Mouse (Mus musculus) midbrain, embryonic 11.5 days (tissue): ENCODE results near the gene Polr1d. TPM values are rescaled to one million over a fixed set of nuclear protein-coding genes. Genes with fewer than 3 reads are reported as not detected.

Source experiments
- ATAC-seq: fragments of 200-750 bp; cut with Nextera tagmentation; 2 replicates; pipeline ENCODE4 v1.8.0; 2017; ENCODE audit warnings: moderate TSS enrichment, moderate library complexity; ENCODE audit not compliant: low FRiP score
- DNase-seq: peaks from one replicate; pipeline ENCODE4 v3.0.0; 2015; ENCODE audit warnings: low spot score; ENCODE audit errors: missing footprints
- H3K27ac ChIP-seq: fragments of 300-500 bp; sonication (generic); 2 replicates; pipeline ENCODE4 v1.5.1; 2014; ENCODE audit warnings: low read depth, low read length
- H3K27me3 ChIP-seq: fragments of 300-500 bp; sonication (generic); 2 replicates; pipeline ENCODE4 v1.6.1; 2014; ENCODE audit warnings: mild to moderate bottlenecking, low read length, moderate library complexity, mixed read lengths; ENCODE audit not compliant: control insufficient read depth, insufficient read depth
- H3K36me3 ChIP-seq: fragments of 300-500 bp; sonication (generic); 2 replicates; pipeline ENCODE4 v1.6.1; 2014; ENCODE audit warnings: mild to moderate bottlenecking, low read length, moderate library complexity, mixed read lengths; ENCODE audit not compliant: control insufficient read depth, insufficient read depth
- H3K4me1 ChIP-seq: fragments of 300-500 bp; sonication (generic); 2 replicates; pipeline ENCODE4 v1.6.1; 2014; ENCODE audit warnings: low read length; ENCODE audit not compliant: control insufficient read depth, insufficient read depth
- H3K4me2 ChIP-seq: fragments of 300-500 bp; sonication (generic); 2 replicates; pipeline ENCODE4 v1.6.1; 2014; ENCODE audit warnings: mild to moderate bottlenecking, moderate library complexity
- H3K4me3 ChIP-seq: fragments of 300-500 bp; sonication (generic); 2 replicates; pipeline ENCODE4 v1.5.1; 2014; ENCODE audit warnings: low read depth, low read length
- H3K9ac ChIP-seq: fragments of 300-500 bp; sonication (generic); 2 replicates; pipeline ENCODE4 v1.6.1; 2014; ENCODE audit warnings: low read length
- H3K9me3 ChIP-seq: fragments of 300-500 bp; sonication (generic); 2 replicates; pipeline ENCODE4 v1.6.1; 2016; ENCODE audit warnings: low read length; ENCODE audit not compliant: control insufficient read depth
- WGBS: fragments of 180-500 bp; shearing (Covaris S2); extraction: QIAGEN DNeasy Blood & Tissue Kit; methylation state at CpG from one replicate; pipeline ENCODE4 v1.1.7; 2014; 5-methylcytosine and 5-hydroxymethylcytosine counted together
- polyA plus RNA-seq: library from polyadenylated mRNA; unstranded; fragments of >200 nt; fragmentation: Nextera tagmentation; extraction: Ambion mirVana; gene quantifications from 2 replicates; pipeline ENCODE4 v1.2.1, GENCODE M21; 2014

Polr1d gene
- polyA plus RNA-seq, 1 experiment from 2014 or later = 120 TPM

DNA sequence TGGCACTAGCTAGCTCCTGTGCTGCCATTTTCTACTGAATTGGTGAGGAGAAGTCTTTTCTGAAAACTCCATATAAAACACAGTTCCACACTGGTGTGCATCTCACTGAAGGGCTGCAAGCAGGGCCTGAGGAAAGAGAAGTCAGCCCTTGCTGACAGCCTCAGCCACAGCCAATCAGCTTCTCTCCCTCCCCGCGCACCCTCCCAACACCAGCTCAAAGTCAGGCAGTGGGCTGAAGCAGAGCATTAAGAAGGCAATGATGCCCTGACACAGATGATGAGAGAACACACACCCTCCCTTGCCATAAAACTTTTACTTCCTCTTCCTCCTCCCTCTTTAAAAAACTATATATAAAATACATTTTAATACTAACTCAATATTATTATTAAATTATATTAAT lies 16.8 kb upstream of the Polr1d start:
- Histone ChIP-seq H3K4me2 (no peak overlapping the region), H3K4me1 (no peaks in the 10 kb centered on the region), H3K27me3 (no peaks in the 10 kb centered on the region), H3K36me3 (no peaks in the 10 kb centered on the region), H3K27ac (no peak overlapping the region), H3K4me3 (no peak overlapping the region), H3K9ac (no peak overlapping the region), H3K9me3 (no peaks in the 10 kb centered on the region)
- ATAC-seq (no peak), DNase-seq (no peak)
- 72% methylated on average over 2 of the region's 2 CpGs for WGBS

DNA sequence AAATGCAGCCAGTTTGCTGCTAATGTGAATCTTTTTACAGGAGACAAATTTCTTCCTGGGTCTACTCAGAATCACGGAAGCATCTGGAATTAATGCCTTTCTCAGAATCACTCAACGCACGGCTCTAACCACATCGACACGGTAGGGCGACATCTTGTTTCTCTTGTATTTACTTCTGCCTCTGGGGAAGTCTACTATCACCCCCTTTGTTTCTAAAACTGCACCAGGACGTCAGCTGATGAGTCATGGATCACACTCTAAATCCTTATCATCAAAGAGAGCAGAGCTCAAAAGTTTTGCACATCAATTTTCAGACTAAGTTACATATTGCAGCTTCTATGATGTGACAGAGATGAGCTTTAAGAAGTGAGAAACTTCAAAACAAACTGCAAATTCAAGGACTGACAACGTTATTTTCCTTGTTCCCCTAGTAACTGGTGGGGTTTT lies 13.6 kb upstream of the Polr1d start:
- Histone ChIP-seq H3K9ac (no peak overlapping the region), H3K36me3 (no peaks in the 10 kb centered on the region), H3K27ac (no peak overlapping the region), H3K4me1 (no peaks in the 10 kb centered on the region), H3K4me3 (no peak overlapping the region), H3K4me2 (no peak overlapping the region), H3K9me3 (no peaks in the 10 kb centered on the region), H3K27me3 (no peaks in the 10 kb centered on the region)
- 79% methylated on average over 8 of the region's 8 CpGs for WGBS
- ATAC-seq = no peak
- DNase-seq = no peak

DNA sequence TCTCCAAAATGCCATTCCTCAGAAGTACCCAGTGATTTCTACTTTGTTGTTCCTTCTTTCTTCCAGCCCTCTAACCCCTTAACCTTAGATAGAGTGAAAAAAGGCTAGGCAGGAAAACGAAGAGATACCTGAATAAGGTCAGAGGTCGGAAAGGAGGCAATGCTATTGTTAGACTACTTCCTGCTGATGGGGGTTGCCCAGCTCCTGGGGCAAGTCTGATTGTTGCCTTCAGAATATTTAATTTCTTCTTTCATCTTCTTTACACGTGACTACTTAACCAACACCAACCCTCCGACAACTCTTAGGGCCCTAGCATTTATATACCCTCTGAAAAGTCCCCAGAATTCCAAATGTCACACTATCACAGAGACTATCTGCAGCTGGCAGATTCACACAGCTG lies 10.7 kb upstream of the Polr1d start:
- WGBS = 66% methylated on average over 4 of the region's 4 CpGs
- Histone ChIP-seq H3K4me2 (no peak overlapping the region), H3K4me1 (no peaks in the 10 kb centered on the region), H3K9ac (no peak overlapping the region), H3K36me3 (no peaks in the 10 kb centered on the region), H3K27ac (no peak overlapping the region), H3K4me3 (no peak overlapping the region), H3K9me3 (no peaks in the 10 kb centered on the region), H3K27me3 (no peaks in the 10 kb centered on the region)
- DNase-seq (no peak), ATAC-seq (no peak)

DNA sequence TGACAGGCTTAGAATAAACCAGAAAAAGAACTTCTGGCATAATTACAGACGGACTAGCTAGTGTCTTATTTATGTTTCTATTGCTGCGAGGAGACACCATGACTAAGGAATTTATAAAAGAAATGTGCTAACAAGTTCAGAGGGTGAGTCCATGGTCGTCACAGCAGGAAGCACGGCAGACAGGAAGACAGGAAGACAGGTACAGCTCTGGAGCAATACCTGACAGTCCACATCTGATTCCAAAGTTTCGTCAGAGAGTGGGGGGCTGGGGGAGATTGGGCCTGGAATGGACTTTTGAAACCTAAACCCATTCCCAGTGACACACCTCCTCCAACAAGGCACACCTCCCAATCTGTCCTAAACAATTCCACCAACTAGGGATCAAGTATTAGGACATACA lies 9.9 kb upstream of the Polr1d start:
- ATAC-seq (no peak), DNase-seq (no peak)
- H3K4me1 ChIP-seq = no peaks in the 10 kb centered on the region
- 80% methylated on average over 5 of the region's 5 CpGs for WGBS
- H3K9me3 ChIP-seq = no peaks in the 10 kb centered on the region
- no peaks in the 10 kb centered on the region for H3K36me3 ChIP-seq
- no peak overlapping the region for H3K9ac ChIP-seq
- no peak overlapping the region for H3K27ac ChIP-seq
- H3K4me3 ChIP-seq = no peak overlapping the region
- no peaks in the 10 kb centered on the region for H3K27me3 ChIP-seq
- H3K4me2 ChIP-seq = no peak overlapping the region

DNA sequence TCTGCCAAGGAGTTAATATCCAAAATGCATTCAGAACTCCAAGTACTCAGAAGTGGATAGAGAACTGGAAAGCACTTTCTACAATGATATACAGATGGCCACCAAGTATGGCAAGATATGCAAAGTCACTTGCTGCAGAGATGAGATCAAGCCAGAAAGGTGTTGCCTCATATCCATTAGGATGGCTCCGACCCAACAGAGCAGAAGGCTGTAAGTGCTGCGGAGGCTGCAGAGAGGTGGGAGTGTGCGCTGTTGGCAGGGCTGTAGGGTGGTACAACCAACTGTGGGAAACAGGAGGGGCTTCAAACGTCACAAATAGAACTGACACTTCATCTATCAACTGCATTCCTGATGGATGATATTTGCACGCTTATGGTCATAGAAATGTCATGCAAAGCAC lies 8.0 kb upstream of the Polr1d start:
- Histone ChIP-seq H3K9ac (no peak overlapping the region), H3K4me1 (no peaks in the 10 kb centered on the region), H3K4me2 (no peak overlapping the region), H3K27me3 (no peaks in the 10 kb centered on the region), H3K4me3 (no peak overlapping the region), H3K9me3 (no peaks in the 10 kb centered on the region), H3K27ac (no peak overlapping the region), H3K36me3 (no peaks in the 10 kb centered on the region)
- ATAC-seq (no peak), DNase-seq (no peak)
- WGBS = 91% methylated on average over 5 of the region's 5 CpGs

DNA sequence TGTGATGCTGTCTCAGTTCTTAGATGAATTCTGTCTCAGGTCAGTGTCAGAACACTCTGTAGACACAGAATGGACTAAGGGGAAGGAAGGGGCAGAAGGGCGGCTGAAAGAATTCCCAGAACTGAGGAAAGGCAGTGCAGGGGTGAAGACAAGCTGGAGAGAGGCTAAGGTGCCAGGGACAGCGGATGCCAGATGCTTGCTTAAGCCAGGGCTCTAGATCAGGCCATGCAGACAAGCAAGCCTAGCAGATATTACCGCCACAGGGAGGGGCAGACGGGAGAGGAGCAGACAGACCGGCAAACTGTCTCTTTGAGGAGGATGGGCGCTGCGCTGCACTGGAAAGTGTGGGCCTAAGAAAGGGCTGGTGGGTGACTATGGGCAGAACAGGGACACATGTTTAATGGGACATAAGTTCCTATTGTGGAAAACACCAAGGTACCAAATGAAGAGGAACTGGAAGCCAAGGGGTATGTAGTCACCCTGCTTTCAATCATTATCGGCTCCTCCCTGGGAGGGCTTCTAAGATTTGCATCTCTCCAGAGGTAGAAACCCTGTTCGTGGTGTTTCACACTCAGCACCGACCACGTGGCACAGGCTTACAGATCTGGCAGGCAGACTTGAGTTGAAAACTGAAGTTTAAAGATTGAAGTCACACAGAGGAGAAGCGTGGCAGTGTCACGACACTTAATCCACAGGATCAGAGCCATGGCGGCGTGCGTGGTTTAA lies 5.9 kb upstream of the Polr1d start:
- 75% methylated on average over 16 of the region's 16 CpGs for WGBS
- Histone ChIP-seq H3K9ac (no peak overlapping the region), H3K4me2 (no peak overlapping the region), H3K27ac (no peak overlapping the region), H3K9me3 (no peaks in the 10 kb centered on the region), H3K4me1 (no peaks in the 10 kb centered on the region; the same call in 1 of the 2 replicates), H3K4me3 (no peak overlapping the region), H3K27me3 (no peaks in the 10 kb centered on the region; the same call in 1 of the 2 replicates), H3K36me3 (no peaks in the 10 kb centered on the region)
- ATAC-seq = no peak
- no peak for DNase-seq

DNA sequence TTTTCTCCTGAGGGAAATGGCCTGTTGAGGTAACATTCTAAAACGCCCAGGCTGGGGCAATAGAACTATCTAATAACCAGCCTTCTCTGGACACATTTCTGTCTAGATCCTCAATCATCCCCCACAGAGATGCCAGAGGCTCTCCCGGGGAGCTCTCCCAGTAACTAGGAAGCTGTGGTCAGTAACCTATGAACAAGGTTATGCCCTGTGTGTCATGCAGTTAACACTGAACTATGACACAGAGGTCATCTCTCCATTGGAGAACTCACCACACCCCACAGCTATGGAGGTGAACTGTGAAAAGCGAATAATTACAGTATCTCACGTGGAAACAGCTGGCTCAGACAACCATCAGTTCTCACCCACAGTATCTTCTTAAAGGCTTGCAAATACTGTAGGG lies 5.0 kb upstream of the Polr1d start:
- WGBS = 67% methylated on average over 4 of the region's 4 CpGs

DNA sequence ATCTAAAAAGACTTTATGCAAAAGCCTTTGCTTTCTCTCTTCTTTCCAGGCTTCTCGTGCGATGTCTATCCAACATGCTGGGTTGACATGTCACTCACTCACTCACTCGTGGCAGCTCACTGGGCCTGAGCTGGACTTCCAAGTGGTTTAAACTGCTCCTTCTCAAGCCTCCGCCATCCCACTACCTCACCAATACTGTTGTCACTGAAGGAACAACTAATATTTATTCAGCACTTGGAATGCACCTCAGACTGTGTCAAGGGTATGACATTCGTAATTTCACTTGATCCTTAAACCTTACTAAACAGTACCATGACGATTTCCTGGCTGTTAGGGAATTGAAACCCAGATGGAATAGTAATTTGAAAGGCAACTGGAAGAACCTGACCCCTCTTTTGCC lies 3.0 kb upstream of the Polr1d start:
- no peaks in the 10 kb centered on the region for H3K36me3 ChIP-seq
- DNase-seq (no peak), ATAC-seq (no peak)
- WGBS = 84% methylated on average over 6 of the region's 6 CpGs
- H3K27me3 ChIP-seq = no peaks in the 10 kb centered on the region; the same call in 1 of the 2 replicates
- no peak overlapping the region for H3K9ac ChIP-seq
- no peak overlapping the region for H3K4me2 ChIP-seq
- no peaks in the 10 kb centered on the region for H3K9me3 ChIP-seq
- H3K27ac ChIP-seq = no peak overlapping the region
- H3K4me1 ChIP-seq = peaks cover 10% of the 10 kb centered on the region
- no peak overlapping the region for H3K4me3 ChIP-seq

More for the DNA sequence above, 5.0 kb upstream of the Polr1d start:
- Histone ChIP-seq H3K9me3 (no peaks in the 10 kb centered on the region), H3K27ac (no peak overlapping the region), H3K27me3 (no peaks in the 10 kb centered on the region; the same call in 1 of the 2 replicates), H3K4me3 (no peak overlapping the region), H3K4me2 (no peak overlapping the region), H3K4me1 (no peaks in the 10 kb centered on the region; the same call in 1 of the 2 replicates), H3K9ac (no peak overlapping the region), H3K36me3 (no peaks in the 10 kb centered on the region)
- DNase-seq (no peak), ATAC-seq (no peak)

DNA sequence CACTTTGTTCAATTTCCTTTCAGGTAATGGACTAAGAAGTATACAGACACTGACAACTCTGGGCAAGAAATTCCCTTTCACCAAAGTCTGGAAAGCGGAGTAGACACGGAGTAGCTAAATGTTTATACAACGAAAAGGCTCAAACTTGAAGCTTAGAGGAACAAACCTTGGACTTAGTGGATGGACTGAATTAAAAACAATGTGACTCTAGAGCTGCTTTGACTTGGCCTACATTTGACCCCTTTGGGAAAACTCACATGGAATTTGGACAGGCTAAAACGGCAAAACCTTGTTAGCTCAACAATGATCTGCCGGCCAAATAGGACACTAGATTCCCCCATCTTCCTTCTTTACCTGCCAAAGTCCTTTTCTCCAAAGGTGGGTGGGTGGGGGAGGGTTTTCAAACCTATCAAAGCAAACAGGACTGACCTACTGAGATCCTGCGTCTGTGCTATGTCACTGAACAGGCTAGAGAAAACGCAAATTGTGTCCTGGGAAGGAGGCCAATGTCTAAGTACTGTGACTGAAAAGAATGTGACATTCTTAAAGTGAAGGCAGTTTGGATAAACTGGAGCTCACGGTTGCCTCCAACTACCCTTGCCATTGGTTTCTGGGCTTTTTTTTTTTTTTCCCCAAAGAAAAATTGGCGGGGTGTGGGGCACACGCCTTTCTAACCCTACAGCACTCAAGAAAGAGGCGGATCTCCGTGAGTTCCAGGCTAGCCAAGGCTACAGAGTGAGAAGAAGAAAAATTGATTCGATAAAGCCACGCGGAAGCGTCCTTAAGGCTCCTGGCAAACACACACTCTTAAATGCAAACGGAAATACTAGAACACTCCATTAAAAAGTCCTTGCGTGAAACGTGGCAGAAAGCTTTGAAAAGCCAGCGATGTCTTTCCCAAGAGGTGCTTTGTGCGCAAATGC lies 1.5 kb upstream of the Polr1d start:
- no peaks in the 10 kb centered on the region for H3K9me3 ChIP-seq
- no peaks in the 10 kb centered on the region; the same call in 1 of the 2 replicates for H3K27me3 ChIP-seq
- H3K36me3 ChIP-seq = no peaks in the 10 kb centered on the region; the same call in 1 of the 2 replicates
- H3K9ac ChIP-seq = peak overlapping the region; percentile 75
- WGBS = 19% methylated on average over 21 of the region's 21 CpGs
- H3K4me2 ChIP-seq = peak overlapping the region; percentile 82
- peak overlapping the region; percentile 82 for H3K4me3 ChIP-seq
- H3K27ac ChIP-seq = no peak overlapping the region
- ATAC-seq = no peak
- H3K4me1 ChIP-seq = peaks cover 10% of the 10 kb centered on the region
- peak; percentile 86 for DNase-seq
